Mouse (Mus musculus) liver, embryonic 14.5 days (tissue): Measurements from ENCODE around the gene Kank1.

Experiments
- CTCF ChIP-seq: IDR thresholded peaks from 2 replicates; pipeline ENCODE4 v1.5.1; 2016; ENCODE audit warnings: antibody characterized with exemption, low read depth, control low read depth
- EP300 ChIP-seq: IDR thresholded peaks from 2 replicates; pipeline ENCODE4 v1.6.1; 2016; ENCODE audit warnings: antibody characterized with exemption, low read depth

GRCm38 (mm10) chr19:25400212-25400913 is 163.6 kb downstream of the Kank1 start:
- no peak for TF ChIP-seq CTCF
- TF ChIP-seq EP300, result no peak
